Mouse (Mus musculus) retina, postnatal 7 days (tissue): ENCODE measurements at regions not wholly inside any gene's neighbourhood (a gene's known extent, or its start where the extent isn't known, plus 50 kb on each side); places are given as distances from the start of the nearest gene placed in this dataset.
A peak's percentile ranks its signal among the peaks of the same experiment; 100 is the strongest.

Experiments used
- DNase-seq: peaks from one replicate; pipeline ENCODE4 v3.0.0-alpha.2; 2012; ENCODE audit warnings: low read depth, low spot score

DNA sequence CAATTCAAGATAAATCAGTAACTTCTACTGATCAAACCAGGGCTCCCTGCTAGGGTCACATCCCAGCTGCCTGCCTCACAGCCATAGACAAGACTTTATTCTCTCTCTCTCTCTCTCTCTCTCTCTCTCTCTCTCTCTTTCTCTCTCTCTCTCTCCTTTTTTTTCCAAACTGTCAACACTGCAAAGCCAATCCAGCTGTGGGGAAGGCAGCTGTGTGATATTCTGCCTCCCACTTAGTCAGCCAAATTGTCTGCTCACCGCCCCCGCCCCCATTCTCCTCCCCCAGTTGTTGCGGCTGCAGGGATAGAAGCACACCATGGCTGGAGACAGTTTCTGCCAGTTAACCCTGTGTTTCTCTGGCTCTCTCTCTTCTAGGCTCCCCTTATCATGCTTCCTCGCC, 198.3 kb downstream of the Cdca7 start:
- no peak for DNase-seq

DNA sequence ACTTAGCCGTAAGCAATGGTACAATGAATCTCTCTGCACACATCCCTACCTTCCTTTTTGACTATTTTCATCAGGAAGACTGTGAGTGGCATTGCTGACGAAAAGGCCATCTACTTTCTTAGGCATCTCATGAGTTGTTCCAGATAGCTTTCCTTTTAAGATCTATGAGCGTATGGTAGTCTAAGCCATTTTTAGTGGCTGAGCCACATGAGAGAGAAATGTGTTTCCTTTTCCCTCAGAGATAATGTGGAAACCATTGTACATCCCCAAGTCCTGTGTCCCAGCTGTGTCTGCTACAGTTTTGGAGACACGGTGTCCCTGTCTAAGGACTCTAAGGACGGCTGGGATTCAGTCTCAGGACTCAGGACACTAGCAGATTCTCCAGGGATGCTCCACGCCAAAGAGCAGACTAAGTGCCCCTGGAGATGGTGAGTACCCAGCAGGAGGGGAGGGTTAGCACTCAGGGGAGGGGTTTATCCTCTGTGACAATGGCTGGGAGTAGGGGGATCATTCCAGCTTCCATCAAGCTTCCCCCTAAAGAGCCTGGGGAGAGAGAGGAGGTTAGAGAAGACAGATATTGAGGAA, 199.0 kb downstream of the Cdca7 start:
- DNase-seq = no peak

DNA sequence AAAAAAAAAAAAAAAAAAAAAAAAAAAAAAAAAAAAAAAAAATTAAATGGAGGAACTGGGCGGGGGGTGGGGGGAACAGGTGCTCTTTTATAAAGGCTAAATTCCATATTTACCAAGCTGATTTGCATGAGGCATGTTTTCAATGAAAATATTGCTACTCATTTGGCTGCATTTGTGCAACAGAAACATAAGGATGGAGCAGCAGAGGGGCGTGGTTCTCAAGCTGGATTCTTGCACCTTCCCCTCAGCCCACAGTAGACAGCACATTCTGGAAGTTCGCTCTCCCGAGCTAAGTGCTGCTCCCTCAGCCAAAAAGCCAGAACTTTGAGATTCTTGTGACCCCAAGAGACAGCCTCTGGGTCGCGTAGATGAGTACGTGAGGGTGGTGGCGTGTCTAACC, 201.8 kb downstream of the Cdca7 start:
- no peak for DNase-seq

DNA sequence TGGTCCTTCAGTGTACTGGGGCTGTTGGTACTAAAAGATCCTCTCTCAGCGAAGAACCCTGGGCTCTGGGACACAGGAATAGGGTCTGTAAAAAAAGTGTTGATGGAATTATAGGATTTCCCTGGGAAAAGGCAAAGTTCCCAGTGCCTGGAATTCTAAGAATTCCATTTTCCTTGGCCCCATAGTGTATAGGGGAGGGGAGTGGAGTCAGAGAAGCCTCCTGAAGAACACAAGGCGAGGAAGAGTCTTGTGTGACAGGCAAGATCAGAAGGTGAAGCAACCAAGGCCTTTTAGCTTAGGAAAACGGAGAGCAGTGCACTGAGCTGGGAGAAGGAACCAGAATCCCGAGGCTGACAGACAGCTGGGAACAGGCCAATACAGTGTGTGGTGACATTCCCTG, 212.1 kb downstream of the Cdca7 start:
- DNase-seq = no peak

DNA sequence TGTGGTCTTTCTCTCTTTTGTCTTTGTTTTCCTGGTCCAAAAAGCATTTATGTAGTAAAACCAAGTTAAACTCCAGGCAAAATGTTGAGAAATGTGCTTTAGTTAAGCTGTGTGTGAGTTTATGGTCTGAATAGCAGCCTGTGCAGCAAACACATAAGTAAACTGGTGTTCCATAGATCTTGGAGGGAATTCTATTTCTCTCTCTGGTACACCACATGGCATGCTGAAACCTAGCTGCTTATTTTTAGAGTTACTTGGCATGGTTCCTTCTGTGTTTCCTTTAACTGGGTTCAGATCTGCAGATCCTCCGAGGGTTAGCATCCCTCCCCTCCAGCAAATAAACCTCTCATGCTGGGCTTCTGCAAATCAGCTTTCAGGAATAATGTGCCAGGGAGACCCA, 225.1 kb downstream of the Cdca7 start:
- DNase-seq = no peak

DNA sequence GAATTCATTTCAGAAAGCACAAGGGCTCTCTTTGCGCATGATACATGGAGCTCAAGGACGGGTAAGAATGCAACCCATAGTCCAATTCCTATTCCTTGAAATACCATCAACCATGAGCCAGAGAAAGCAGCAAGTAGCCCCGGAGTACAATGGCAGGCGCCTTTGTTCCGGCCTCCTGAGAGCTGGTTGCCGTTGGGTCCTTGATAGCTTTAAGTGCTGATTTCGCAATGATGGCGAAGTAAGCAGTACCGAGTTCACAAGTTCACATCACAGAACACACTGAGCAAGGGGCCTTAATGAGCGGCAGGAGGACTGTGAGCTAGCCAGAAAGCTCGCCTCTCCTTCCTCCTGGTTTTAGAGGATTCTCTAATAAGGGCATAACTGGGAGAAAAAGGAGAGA, 227.3 kb downstream of the Cdca7 start:
- DNase-seq = no peak

DNA sequence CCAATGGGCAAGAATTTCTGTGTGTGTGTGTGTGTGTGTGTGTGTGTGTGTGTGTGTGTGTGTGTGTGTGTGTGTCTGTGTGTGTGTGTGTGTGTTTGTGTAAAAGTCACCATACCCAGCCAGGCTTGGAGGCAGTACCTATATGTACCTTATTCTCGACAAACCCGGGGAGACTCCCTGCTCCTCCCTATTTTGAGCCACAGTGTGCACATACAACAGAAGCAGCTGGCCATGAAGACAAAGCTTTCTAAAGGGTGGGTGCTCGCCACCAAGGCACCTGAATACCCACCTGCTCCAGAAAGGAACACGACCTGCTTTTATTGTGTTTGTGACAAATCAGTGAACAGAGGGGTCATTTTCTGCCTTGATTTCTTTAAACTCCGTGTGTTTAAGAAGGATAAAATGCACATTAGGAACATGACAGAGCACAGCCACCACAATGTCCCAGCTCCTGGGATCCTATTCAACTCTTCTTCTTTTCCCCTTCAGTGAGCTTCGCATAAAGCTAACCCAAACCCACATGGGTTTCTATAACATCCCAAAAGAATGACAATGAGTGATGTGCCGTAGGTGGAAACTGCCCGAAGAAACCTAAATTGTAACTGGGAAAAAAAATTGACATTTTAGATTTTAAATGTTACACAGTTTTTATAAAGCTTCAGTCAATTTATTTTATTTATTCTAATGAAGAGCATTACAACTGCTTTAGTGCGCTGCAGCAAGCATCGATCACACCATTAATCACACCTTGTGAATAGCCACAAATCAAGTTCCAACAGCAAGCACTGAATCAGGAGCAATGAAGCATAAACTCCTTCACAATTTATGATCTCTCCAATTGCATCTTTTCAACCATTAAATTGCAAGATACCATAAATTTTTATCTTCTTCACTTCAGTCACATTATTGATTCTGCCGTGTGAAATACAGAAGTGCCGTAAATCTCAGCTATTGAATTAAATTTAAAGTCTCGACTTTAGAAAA, 232.0 kb downstream of the Cdca7 start:
- DNase-seq = no peak

DNA sequence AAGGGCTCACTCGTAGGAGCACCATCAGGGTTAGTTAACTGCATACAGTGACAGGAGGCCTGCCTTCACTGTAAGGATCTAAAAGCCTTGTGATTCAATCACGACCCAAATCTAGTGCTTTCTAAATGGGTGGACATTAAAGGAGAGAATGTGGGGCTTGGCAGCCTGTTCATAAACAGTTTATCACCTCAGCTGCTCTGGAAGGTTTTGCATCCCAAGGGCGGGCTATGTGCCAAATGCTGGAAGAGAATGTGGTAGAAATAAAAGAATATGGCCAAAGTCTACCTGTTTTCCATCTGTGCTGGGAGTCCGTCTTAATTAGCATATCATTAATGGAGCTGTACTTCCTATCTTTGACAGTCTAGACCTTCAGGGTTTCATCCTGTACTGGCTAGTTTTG, 241.0 kb downstream of the Cdca7 start:
- DNase-seq = no peak

DNA sequence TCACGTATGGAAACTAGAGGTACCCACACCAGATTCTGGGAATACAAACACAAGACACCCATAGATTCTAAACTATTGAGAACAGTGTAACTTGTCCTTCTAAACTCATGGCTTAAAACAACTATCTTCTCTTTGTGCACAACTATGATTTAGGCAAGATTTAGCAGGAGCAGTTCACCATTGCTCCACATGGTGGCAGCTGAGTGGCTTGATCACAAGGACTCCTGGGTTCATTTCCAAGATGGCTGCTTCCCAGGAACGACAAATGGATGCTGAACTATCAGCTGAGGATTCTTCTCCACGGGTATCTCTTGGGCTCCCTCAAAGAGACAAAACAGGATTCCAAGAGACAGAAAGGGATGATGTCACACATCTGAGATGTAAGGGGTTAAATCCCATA, 251.5 kb downstream of the Sp3 start:
- peak; percentile 41 for DNase-seq

DNA sequence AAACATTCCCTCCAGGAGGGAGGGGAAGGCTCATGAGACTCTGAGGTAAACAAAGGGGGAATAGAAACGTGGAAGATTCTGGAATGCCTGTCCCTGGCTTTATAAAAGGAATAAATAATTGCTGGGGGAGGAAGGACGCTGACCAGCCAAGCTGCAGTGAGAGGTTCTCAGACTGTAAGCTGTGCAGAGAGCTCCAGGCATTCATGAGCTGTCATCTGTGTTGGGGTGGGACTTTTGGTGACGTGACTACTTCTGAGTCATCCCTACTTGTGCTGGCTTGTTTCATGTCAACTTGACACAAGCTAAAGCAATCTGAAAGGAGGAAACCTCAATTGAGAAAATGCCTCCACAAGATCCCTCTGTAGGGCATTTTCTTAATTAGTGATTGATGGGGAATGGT, 246.9 kb downstream of the Sp3 start:
- no peak for DNase-seq

DNA sequence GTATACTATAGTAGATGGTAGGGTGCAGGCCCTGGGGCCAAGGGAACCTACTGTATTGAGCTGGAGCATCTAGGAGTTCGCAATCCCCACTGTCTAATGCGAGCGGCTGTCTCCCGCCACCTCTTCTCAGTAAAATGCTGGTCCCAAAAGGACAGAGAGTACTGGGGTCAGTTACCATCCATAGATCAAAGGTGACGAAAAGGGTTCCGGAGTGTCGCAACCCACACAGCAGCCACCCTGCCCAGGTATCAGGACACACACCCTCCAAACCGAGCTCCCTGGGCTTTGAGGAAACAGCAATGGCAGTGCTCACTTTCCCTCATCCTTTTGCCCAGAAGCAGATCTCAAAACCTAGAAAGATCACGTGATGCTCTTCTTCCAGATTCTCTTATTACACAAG, 245.2 kb downstream of the Sp3 start:
- no peak for DNase-seq

DNA sequence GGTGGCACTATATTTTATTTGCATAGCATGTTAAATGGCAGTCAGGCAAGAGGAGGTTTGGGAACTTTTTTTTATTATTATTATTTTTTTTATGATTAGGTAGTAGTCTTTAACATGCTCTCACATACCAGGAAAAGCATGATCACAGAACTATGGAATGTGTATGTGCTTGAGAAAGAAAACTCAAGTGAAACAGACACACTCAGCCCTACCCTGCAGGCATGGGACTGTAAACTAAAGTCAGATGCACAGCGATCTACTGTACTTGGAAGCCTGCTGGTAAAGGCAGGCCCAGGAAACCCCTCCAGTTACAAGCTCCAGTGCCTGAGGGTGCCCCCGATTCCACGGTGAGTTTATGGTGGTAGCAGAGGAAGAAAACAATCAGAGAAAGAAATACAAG, 243.6 kb downstream of the Sp3 start:
- no peak for DNase-seq

DNA sequence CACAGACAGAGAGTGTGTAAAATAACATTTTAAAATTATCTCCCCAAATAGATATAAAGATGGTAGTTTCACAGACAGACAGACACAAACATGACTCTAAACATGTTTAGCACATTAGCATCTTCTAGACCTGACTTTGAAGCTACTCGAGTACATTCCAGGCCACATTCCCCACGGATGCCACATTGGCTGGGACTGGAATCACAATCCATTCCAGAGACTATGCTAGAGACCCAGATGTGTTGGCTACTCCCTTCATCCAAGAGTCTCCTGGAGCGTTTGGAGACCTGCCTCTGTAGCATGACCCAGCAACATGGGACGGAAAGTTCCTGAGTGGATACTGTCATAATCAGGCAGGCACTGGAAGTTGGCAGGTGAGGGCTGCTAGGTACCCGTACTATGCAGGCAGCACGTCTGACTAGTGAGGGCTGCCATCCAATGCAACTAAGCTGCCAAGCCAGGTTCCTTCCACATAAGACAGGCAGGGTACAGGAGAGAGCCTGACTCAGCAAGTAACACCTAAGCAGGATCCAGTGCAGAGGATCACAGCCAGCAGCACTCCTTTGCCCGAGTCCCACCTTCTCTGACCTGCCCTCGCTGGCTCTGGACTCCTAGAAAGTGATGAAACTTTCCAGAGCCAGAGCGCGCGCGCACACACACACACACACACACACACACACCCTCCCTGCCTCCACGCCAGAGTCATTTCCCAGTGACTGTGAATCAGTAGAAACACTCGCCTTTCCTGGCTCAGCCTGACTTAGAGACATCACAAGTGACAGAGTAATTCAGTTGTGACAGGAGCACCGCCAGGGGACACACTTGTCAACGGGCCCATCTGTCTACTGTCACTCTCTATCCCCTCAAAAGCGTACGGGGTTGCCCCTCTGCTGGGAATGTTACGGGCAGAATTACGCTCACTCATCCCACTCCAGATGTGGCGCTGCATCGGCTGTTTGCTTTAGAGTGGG, 239.6 kb downstream of the Sp3 start:
- DNase-seq = peak; percentile 28

DNA sequence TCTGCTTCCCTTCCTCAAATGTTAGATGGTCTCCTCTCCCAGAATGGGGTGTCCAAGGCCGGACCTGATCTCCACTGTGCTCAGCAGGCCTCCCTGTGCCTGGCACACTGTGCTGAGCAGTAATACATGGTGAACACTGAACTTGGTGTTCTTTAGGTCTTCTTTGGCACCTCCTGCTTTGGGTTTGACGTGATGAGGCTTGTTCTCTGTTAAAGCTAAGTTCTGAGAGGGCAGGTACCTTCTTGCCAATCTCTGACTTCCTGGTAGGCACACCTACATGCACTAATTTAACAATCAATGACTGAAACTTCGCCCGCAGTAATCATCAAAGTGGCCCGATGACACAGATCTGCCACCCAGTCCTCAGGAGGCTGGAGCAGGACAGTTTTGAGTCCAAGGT, 238.5 kb downstream of the Sp3 start:
- no peak for DNase-seq

DNA sequence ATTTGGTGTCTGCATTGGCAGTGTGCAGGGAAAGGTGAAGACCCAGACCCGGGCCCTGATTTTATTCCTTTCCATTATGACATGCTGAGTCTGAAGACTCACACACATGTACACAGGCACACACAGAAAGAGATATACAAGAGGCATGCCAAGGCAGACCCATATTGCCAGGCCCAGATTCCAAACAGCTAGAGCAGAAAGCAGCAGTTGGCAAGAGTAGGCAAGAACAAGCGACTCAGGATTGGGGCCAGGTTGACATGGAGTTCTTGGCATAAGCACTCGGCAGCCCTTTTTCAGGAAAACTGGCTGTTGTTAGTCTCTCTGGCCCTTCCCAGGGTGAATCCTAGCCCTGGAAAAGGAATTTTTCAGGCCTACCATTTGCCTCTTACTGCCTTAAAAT, 236.6 kb downstream of the Sp3 start:
- DNase-seq = no peak

DNA sequence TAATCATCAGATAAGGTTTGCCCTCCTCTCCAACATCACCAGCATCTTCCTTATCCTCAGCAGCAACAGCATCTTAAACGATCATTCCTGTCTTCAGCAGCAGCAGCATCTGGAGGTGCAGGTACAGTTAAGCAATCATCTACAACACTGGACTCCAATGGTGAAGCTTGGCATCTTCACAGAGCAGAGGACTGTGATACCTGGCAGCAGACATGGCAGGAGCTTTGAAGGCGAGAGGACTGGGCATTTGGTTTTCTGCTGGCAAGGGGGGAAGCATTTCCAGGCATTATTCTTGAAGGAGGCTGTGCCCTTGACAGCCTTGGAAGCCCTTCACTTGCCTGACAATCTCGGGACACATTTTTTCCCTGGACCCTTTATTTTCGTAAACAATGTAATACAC, 235.3 kb downstream of the Sp3 start:
- no peak for DNase-seq

DNA sequence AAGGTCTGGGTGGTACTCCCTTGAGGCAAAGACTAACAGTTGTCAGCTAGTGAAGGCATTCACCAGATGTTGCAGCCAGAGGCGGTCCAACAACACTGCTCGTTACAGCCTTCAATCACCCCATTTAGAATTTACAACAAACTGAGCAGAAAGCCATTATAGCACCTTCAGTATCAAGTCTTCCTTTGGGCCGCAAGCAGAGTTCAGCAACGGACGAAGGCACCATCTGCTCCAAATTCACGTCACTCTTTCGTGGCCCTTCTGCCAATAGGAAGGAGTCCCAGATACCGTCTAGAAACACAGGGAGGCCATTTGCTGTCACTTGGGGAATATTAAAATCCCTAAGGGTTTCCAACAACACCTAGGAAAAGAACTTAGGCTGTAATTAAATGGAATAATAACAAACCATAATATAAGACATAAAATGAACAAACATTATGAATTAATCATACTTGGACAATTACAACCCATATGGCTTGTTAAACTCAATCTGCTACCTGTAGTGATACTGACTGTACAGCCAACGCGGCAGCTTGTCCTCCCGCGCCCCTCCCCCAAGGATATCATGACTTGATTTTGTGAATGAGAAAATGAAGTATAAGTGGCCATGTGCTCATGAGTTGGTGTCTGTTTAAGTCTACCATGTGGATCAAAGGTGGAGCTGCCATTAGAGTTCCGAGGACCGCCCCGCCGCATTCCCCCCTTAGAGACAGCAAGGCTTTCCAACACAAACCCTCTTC, 233.6 kb downstream of the Sp3 start:
- DNase-seq = no peak

DNA sequence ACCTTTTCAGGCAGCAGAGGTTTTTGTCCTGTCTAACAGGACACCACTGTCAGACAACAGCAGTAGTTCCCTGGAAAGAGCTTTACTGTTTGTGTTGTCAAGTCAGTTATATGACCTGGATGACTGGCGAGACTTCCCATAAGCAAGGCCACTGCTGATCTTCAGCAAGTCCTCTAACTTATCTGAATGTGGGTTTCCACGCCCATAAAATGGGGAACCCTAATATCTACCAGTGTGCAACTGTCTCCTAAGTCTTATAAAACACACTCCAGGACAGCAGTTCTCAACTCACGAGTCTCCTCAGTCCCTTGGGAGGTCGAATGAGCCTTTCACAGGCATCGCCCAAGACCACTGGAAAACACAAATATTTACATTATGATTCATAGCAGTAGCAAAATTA, 232.9 kb downstream of the Sp3 start:
- DNase-seq = no peak

DNA sequence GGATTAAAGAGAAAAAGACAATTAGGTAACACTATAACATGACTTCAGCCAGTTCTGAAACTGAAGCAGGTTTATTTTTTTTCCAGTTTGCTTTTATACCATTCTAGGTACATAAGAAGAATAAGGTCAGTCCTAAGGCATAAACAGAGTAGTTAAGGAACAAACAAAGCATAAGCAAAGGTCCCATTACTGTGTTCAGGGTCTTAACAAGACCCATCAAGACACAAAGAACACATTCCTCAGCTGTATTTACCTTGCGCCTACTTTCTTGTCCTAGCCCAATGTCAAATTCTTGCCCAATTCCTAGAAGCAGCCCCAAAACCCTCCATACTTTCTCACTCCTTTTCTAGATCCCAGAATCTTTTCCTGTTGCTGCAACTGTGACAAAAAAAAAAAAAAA, 230.8 kb downstream of the Sp3 start:
- no peak for DNase-seq

DNA sequence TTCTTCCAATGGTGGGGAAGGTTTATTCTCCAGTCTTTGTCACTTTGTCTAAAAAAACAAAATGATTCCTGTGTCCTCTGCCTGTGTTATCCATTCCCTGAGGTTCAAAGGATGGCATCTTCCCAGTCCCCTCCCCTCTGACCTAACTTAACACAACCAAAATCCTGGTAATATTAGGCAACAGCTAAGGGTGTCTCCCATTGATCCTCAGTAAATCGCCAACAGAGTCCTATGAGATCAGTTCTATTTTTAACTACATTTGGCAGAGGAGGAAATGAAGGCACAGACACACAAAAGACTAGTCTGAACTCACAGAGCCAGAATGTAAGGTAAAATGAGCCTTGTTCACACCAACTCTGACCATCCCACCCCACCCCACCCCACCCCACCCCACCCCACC, 228.8 kb downstream of the Sp3 start:
- no peak for DNase-seq

DNA sequence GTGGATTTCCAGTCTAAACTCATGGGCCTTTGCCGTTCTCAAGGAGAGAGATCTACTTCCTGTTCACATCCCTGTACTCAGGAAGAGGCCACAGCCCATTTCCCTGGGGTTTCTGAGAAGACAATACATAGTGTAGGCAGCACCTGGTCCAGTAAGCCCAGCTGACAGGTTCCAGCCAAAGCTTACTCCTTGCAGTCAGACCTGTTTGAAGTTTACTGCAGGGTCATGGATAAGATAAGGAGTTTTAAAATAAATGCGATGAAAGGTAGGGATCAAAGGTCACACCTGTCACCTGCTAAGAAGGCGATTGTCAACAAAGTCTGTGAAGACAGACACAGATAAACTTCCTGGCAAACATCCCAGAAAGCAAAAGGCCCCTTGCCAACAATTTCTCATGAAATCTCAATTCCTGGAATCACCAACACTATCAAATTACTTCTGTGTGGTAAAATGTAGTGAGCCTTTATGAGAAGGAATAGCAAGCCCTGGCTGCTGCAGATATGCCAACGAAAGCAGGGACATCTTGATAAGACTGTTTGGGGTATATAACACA, 227.5 kb downstream of the Sp3 start:
- DNase-seq = no peak
